Mouse (Mus musculus) kidney, embryonic 16.5 days (tissue): Measurements from ENCODE around the gene Creb3. TPM values are rescaled to one million over a fixed set of nuclear protein-coding genes. Genes with fewer than 3 reads are reported as not detected.

Experiments used
- ATAC-seq: fragments of 200-750 bp; cut with Nextera tagmentation; 2 replicates; pipeline ENCODE4 v1.8.0; 2017; ENCODE audit warnings: moderate TSS enrichment; ENCODE audit not compliant: low FRiP score, low TSS enrichment
- H3K27ac ChIP-seq: fragments of 300-500 bp; sonication (generic); 2 replicates; pipeline ENCODE4 v1.5.1; 2014; ENCODE audit warnings: low read length
- H3K27me3 ChIP-seq: fragments of 300-500 bp; sonication (generic); 2 replicates; pipeline ENCODE4 v1.6.1; 2014; ENCODE audit warnings: low read length, control low read depth, mixed read lengths; ENCODE audit not compliant: insufficient read depth
- H3K36me3 ChIP-seq: fragments of 300-500 bp; sonication (generic); 2 replicates; pipeline ENCODE4 v1.6.1; 2014; ENCODE audit warnings: low read length, control low read depth, mixed read lengths; ENCODE audit not compliant: insufficient read depth
- H3K4me1 ChIP-seq: fragments of 300-500 bp; sonication (generic); 2 replicates; pipeline ENCODE4 v1.6.1; 2014; ENCODE audit warnings: low read length, control low read depth, mixed read lengths; ENCODE audit not compliant: insufficient read depth
- H3K4me2 ChIP-seq: fragments of 300-500 bp; sonication (generic); replicated peaks from 2 replicates; pipeline ENCODE4 v1.6.1; 2014; ENCODE audit warnings: low read depth, low read length
- H3K4me3 ChIP-seq: fragments of 300-500 bp; sonication (generic); 2 replicates; pipeline ENCODE4 v1.5.1; 2014; ENCODE audit warnings: mild to moderate bottlenecking, low read length
- H3K9ac ChIP-seq: fragments of 300-500 bp; sonication (generic); replicated peaks from 2 replicates; pipeline ENCODE4 v1.6.1; 2014; ENCODE audit warnings: low read length
- H3K9me3 ChIP-seq: fragments of 300-500 bp; sonication (generic); 2 replicates; pipeline ENCODE4 v1.6.1; 2016; ENCODE audit warnings: low read length, control low read depth
- WGBS: fragments of 180-500 bp; shearing (Covaris S2); extraction: QIAGEN DNeasy Blood & Tissue Kit; methylation state at CpG from one replicate; pipeline ENCODE4 v1.1.7; 2014; 5-methylcytosine and 5-hydroxymethylcytosine counted together
- polyA plus RNA-seq: library from polyadenylated mRNA; unstranded; fragments of >200 nt; fragmentation: Nextera tagmentation; extraction: Ambion mirVana; gene quantifications from 2 replicates; pipeline ENCODE4 v1.2.1, GENCODE M21; 2015

The Creb3 gene
- polyA plus RNA-seq, 1 experiment from 2014 or later = 83.0 TPM

- Histone ChIP-seq H3K27ac (peak overlapping the region; percentile 100), H3K4me2 (peak overlapping the region; percentile 93), H3K9ac (peak overlapping the region; percentile 71), H3K4me1 (peaks cover 46% of the 10 kb centered on the region), H3K36me3 (peaks cover 34% of the 10 kb centered on the region), H3K27me3 (no peaks in the 10 kb centered on the region), H3K9me3 (no peaks in the 10 kb centered on the region), H3K4me3 (peak overlapping the region; percentile 82)
- ATAC-seq = peak; percentile 5
- 2% methylated on average over 22 of the region's 22 CpGs for WGBS
Measured at GRCm38 (mm10) chr4:43562769-43563600, 853 bp downstream of the Creb3 start.

GRCm38 (mm10) chr4:43563601-43563875, 1.4 kb downstream of the Creb3 start:
- H3K9me3 ChIP-seq = no peaks in the 10 kb centered on the region
- H3K27me3 ChIP-seq = no peaks in the 10 kb centered on the region
- peak overlapping the region; percentile 100; the same call in 1 of the 2 replicates for H3K27ac ChIP-seq
- ATAC-seq = no peak
- H3K36me3 ChIP-seq = peaks cover 39% of the 10 kb centered on the region
- H3K4me3 ChIP-seq = peak overlapping the region; percentile 82
- 65% methylated on average over 4 of the region's 4 CpGs for WGBS
- H3K4me1 ChIP-seq = peaks cover 40% of the 10 kb centered on the region
- H3K9ac ChIP-seq = peak overlapping the region; percentile 71
- peak overlapping the region; percentile 93 for H3K4me2 ChIP-seq

GRCm38 (mm10) chr4:43564231-43564630, 2.1 kb downstream of the Creb3 start:
- Histone ChIP-seq H3K4me2 (no peak overlapping the region), H3K9me3 (no peaks in the 10 kb centered on the region), H3K27ac (no peak overlapping the region), H3K4me1 (peaks cover 33% of the 10 kb centered on the region), H3K27me3 (no peaks in the 10 kb centered on the region), H3K36me3 (peaks cover 45% of the 10 kb centered on the region), H3K9ac (no peak overlapping the region), H3K4me3 (no peak overlapping the region)
- no peak for ATAC-seq
- 46% methylated on average over 2 of the region's 2 CpGs for WGBS

GRCm38 (mm10) chr4:43567140-43567539, 5.0 kb downstream of the Creb3 start:
- ATAC-seq = no peak
- H3K36me3 ChIP-seq = peaks cover 74% of the 10 kb centered on the region
- 94% methylated on average over 9 of the region's 9 CpGs for WGBS

GRCm38 (mm10) chr4:43571395-43572045, 9.4 kb downstream of the Creb3 start:
- peaks cover 66% of the 10 kb centered on the region for H3K36me3 ChIP-seq
- no peak overlapping the region for H3K4me3 ChIP-seq
- no peak overlapping the region for H3K9ac ChIP-seq
- 81% methylated on average over 6 of the region's 6 CpGs for WGBS
- H3K4me2 ChIP-seq = no peak overlapping the region
- peaks cover 11% of the 10 kb centered on the region for H3K4me1 ChIP-seq
- ATAC-seq = no peak
- no peaks in the 10 kb centered on the region for H3K9me3 ChIP-seq
- no peak overlapping the region for H3K27ac ChIP-seq
- H3K27me3 ChIP-seq = no peaks in the 10 kb centered on the region

More at GRCm38 (mm10) chr4:43567140-43567539, 5.0 kb downstream of the Creb3 start:
- Histone ChIP-seq H3K9me3 (no peaks in the 10 kb centered on the region), H3K4me1 (peaks cover 13% of the 10 kb centered on the region), H3K4me3 (no peak overlapping the region), H3K4me2 (no peak overlapping the region), H3K9ac (no peak overlapping the region), H3K27me3 (no peaks in the 10 kb centered on the region), H3K27ac (no peak overlapping the region)

GRCm38 (mm10) chr4:43573561-43573960, 11.4 kb downstream of the Creb3 start:
- Histone ChIP-seq H3K4me1 (peaks cover 26% of the 10 kb centered on the region), H3K9ac (no peak overlapping the region), H3K27me3 (no peaks in the 10 kb centered on the region), H3K27ac (no peak overlapping the region), H3K36me3 (peaks cover 46% of the 10 kb centered on the region), H3K9me3 (no peaks in the 10 kb centered on the region), H3K4me3 (no peak overlapping the region), H3K4me2 (no peak overlapping the region)
- WGBS = 90% methylated on average over 4 of the region's 4 CpGs
- ATAC-seq = no peak

- Histone ChIP-seq H3K36me3 (peaks cover 28% of the 10 kb centered on the region), H3K4me2 (no peak overlapping the region), H3K27me3 (no peaks in the 10 kb centered on the region), H3K4me1 (peaks cover 34% of the 10 kb centered on the region), H3K9ac (no peak overlapping the region), H3K9me3 (no peaks in the 10 kb centered on the region), H3K27ac (no peak overlapping the region), H3K4me3 (no peak overlapping the region)
- no peak for ATAC-seq
- WGBS = 69% methylated on average over 2 of the region's 2 CpGs
Measured at GRCm38 (mm10) chr4:43575356-43575755, 13.2 kb downstream of the Creb3 start.

GRCm38 (mm10) chr4:43577237-43577881, 15.2 kb downstream of the Creb3 start:
- H3K4me2 ChIP-seq = peak overlapping the region; percentile 95
- peaks cover 34% of the 10 kb centered on the region for H3K4me1 ChIP-seq
- peaks cover 29% of the 10 kb centered on the region for H3K36me3 ChIP-seq
- peak overlapping the region; percentile 86 for H3K9ac ChIP-seq
- peak overlapping the region; percentile 92 for H3K4me3 ChIP-seq
- ATAC-seq = no peak
- H3K27ac ChIP-seq = no peak overlapping the region
- H3K27me3 ChIP-seq = no peaks in the 10 kb centered on the region
- H3K9me3 ChIP-seq = no peaks in the 10 kb centered on the region
- 40% methylated on average over 8 of the region's 8 CpGs for WGBS

GRCm38 (mm10) chr4:43578376-43579204, 16.5 kb downstream of the Creb3 start, which contains the start of the genes Rgp1 and Gba2:
Rgp1 (plus strand) TSS chr4:43578715.
Gba2 (minus strand) TSS chr4:43578873.
- Histone ChIP-seq H3K4me2 (peak within 1 kb of the TSS; percentile 95), H3K4me3 (peak within 1 kb of the TSS; percentile 92), H3K36me3 (peaks cover 34% of the 10 kb centered on the region), H3K27ac (peak within 1 kb of the TSS; percentile 93), H3K27me3 (no peaks in the 10 kb centered on the region), H3K9ac (peak within 1 kb of the TSS; percentile 86), H3K9me3 (no peaks in the 10 kb centered on the region), H3K4me1 (peaks cover 34% of the 10 kb centered on the region)
- ATAC-seq = peak; percentile 97
- under 1% methylated on average over 66 of the region's 76 CpGs for WGBS
